Mouse (Mus musculus): ENCODE results near the gene Bet1l.

- TF ChIP-seq CTCF (IDR thresholded peaks at IDR 0.05; ENCODE audit: borderline replicate concordance, insufficient read depth, low read depth, low read length): no peak
- TF ChIP-seq POLR2A (IDR thresholded peaks at IDR 0.05; ENCODE audit: borderline replicate concordance, insufficient read depth, low read length): no peak
Measured at GRCm38 (mm10) chr7:140840750-140841735, 16.3 kb downstream of the Bet1l start.

All from cerebellum, adult 2 months (tissue).